Mouse (Mus musculus) gastrocnemius, postnatal 25 days (tissue): Measurements from ENCODE around the gene Psd. TPM values are rescaled to one million over a fixed set of nuclear protein-coding genes. Genes with fewer than 3 reads are reported as not detected.

ENCODE experiments used
- DNase-seq: peaks from one replicate; pipeline ENCODE4 v3.0.0; 2022
- total RNA-seq, 2 experiments: library from RNA; stranded (reverse); gene quantifications; 1 replicate in 1 of 2; 2 replicates in 1 of 2; pipeline ENCODE4 v1.2.3; 2021

Gene Psd
- total RNA-seq, 2 experiments from 2014 or later: 0.28 to 0.54 TPM

DNA sequence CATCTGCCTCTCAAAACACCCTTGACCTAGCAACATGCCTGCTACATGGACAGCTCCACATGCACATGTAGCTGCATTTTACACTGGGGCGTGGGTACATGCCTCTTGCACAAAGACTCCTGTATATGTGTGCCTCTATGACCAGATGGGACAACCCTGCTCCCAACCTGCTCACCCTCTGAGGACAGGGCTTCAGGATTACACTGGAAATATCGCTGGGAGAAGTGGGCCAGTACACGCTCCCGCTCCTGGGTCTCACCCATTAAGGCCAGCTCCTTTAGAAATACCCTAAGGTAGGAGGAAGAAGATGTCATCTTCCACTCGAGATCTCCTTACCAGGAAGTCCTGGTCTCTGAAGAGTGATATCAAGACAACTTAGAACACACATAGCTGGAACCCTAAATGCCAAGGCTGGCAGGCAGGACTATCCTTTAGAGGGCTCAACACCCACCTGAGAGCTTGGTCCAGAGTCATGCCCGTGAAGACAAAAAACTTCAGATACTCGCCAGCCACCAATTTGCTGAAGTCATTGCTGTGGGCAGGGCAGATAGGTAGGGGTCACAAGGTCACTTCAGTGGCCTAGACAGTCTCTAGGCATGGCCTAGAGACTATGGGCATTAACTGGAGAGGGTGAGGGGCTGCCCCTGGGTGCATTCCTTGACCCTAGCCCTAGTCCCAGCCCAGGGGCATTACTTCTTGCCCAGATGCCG, 6.7 kb downstream of the Psd start:
- no peak for DNase-seq

DNA sequence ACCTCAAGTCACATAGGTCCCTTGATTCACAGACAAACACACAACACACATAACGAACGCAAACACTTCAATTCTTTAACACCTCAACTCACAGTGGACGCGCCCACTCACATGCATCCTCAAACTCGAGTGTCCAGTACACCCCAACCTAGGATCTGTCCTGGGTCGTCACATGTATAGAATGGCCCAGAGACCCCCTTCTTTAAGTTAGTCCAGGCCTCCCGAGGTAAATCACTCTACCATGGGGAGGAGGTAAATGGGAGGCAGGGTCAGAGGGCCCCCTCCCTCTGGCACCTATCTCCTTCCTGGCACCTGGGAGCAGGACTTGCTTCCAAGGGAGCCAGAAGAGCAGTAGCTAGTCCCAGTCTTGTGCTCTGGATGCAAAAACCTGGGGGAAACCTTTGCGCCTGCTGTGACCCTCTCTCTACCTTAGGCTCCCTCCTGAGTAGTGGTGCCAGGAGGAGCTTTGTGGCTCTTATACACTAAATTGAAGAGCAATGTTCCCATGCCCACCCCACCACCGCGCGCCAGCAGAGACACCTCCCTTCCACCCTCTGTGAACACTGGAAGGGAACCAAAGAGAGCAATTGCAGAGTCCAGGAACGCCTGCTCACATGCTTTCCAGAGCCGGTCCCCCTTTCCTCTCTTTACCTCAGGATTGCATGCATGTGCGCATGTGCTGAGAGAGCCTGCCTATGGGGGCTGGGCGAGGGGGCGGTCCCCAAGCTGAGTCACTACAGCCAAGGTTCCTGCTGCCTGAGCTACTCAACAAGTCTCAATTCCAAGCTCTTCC, 8.2 kb downstream of the Psd start:
- peak; percentile 3 for DNase-seq

DNA sequence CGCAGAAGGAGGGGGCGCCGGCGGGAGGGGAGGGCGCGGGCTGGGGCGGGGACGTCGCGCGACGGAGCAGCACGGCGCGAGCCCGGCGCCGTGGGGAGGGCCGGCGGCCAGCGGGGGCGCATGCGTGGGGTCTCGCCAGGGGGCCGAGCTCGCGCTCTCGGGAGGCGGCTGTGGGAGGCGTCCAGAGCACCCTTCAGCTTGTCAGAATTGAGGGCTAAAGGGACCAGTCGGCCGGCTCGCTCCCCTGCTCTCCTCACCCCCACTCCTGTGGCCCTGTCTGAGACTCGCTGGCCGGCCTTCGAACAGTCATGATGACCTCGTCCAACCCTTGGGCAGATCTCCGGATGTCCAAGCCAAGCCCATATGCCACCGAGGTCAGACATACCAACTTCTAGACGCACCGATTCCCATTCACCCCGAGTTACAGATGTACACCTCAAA, 8.9 kb downstream of the Psd start:
- DNase-seq: peak; percentile 24

DNA sequence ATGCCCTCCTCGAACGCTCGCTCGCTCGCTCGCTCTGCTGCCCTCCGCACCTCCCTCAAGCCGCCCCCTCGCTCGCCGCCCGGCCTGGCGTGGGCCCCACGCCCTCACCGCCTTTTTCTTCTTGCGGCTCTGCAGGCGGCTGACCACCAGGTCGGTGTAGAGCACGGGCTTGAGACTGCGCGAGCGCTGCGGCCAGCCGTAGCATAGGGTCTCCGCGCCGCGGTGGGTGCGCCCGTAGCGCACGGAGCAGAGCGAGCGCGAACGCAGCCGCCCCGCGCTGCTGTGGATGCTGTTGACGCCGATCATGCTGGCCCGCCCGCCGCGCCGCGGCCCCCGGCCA, 9.4 kb downstream of the Psd start:
- DNase-seq: peak; percentile 2

DNA sequence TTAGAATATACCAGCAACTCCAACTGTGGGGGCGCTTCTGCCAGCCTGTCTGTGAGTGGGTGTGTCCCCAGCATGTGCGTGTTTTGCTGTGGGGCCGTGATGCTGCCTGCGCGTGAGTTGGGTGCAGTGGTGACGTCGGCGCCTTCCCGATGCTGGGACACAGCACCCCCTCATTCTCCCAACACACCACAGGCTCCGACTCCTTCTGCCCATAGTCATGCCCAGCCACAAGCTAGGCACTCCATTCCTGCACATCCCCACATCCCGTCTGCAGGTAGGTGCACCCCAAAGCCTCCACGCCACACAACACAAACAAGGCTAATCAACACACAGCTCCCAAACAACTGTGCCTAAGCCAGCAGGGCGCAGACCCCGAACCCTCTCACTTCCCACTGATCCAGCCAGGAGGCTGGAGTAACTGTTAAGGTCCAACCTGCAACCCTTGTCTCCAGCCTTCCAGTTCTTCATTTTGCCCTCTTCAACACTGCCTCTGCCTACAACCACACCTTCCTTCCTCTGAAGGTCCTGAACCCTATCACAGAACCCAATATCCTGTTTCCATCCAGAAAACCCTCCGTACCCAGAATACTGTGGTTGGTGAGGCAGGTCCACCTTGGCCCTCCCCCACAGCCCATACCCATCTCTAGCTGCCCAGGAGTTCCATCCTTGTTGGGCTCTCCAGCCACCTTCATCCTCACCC, 10.0 kb downstream of the Psd start:
- DNase-seq: peak; percentile 4

DNA sequence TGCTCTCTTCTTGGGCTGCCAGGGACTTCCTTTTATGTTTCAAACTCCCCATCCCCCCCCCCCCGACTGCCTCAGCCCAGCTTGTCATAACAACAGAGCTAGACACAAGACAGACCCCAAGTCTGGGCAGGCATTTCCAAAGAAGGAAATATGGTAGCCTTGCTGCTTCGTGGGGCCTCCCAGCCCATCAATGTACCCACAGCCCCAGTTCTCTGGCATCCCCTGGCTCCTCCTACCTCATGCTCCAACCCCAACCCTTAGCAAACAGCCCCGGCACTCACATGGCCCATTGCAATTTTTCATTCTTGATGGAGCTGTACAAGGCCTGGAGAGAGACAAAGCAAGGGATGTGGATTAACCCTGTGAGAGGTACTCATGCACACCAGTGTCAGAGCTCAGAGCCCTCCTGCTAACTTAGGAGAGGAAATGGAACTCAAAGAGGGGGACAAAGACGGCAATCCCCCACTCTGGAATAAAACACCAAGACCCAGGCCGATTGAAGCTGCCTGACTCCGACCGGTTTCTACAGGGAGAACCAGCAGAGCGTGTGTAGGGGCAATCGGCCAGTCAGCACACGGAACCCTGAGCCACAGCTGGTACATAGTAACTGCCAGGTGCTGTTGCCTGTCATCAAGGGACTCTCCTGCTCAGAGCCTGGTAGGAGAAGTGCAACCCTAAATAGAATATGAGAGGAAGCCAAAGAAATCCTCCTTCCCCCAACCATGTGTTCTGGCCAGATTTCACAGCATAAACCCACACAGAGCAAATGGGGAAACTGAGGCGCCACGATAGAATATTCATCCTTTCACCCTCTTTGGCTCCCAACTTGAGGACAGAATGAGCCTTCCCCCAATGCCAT, 11.0 kb downstream of the Psd start:
- DNase-seq: peak; percentile 3

DNA sequence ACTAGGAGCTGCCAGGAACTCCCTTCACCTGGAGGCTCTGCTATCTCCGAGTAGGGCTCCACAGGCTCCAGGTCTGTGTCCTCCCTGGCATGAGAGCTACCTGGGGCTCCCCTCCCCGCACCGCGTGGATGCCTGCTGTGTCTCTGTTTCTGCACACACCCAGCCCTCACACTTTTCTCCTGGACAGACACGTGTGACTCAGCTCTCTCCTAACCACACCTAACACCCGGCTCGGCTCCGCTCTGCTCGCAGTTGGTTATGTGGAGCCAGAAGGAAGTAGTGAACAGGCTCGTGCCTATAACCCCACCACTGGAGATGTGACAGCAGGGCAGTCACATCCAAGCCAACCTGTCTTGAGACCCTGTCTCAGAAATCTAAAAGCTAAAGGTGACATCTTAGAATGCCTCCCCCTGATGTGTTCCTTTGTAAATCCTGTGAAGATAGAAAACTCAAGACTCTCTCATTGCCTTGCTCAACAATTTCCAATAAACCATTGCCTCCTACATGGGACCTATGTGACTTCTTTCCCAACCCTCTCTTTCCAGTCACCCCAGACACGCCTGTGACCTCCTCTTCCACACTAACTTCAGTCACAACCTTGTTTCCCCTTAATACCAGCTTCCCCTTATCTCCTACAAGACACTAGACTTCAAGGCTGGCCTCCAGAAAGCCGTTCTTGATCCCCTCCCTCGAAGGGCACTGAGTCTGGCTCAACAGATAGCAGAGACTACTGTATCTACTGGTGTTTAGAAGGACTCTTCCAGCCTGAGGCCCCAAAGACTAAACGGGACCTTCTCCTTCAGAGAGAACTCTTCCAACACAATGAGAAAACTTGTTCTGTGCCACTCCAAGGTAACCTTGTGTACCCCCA, 11.8 kb downstream of the Psd start:
- DNase-seq: no peak

DNA sequence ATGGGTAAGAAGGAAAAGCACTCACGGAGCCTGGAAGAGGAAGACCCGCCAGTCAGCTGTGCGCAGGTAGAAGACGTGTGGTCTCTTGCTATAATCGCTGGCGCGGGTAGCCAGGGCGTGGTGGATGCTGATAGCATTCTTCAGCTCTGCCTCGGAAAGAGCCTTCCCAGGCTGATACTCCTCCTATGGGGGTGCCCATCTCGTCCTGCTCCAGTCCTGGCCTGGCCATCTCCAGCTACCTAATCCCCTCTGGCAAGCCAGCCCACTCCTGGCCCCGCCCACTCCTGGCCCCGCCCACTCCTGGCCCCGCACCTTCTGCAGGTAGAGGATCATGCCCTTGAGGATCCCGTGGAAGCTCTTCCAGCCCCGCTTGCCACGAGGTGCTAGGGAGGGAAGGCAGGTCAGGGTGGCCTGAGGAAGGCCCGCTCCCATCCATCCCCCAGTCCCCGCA, 12.8 kb downstream of the Psd start:
- peak; percentile 7 for DNase-seq

DNA sequence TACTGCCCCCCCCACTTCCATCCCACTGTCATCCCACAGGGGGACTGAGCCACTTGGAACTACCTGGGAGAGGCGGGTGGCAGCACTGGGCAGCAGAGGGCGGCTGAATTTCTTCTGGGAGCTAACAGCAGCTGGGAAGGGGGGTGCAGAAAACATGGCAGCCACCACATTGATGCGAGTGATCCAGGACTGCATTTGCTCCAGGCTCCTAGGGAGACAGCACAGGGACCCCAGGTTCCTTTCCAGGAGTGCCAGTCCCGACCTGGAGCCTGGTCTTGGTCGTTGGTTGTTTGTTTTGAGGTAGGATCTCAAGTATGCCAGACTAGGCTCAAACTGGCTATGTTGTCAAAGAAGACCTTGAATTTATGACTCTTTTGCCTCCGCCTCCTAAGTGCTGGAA, 13.4 kb downstream of the Psd start:
- DNase-seq: peak; percentile 3

DNA sequence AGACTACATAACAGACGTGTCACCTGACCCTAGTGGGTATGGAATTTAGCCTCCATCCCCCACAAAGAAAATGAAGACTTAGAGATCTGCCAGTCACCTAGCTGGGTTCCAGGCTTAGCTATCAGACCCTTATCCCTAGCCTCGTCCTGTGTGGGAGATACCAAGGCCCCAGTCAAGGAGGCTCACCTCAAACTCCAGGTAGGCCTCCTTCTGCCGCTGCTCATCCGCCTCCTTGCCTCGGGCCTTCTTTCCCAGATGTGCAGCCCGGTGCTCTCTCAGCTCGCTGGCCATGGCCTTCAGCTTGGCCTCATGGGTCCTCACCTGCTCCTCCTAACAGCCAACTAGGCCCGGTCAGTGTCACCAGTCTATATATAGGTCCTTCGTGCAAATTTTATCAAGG, 13.8 kb downstream of the Psd start:
- peak; percentile 2 for DNase-seq

DNA sequence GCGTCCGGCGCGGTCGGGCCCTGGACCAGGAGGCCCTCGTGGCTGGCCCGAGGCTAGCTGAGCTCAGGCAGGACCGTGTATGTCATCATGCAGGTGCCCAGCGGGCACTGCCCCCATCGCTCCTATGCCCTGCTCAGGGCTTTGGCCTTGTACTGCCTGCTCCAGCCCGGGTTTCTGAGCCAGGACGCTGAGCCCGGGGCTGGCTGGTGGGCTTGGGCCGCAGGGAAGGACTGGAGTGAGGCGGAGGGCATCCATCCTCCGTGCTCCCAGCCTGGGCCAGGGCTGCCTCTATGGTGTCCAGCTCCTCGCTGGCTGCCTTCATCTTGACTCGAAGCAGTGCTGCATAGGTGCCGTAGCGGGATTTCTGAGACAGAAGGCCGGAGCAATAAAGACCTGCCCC, 14.4 kb downstream of the Psd start:
- peak; percentile 5 for DNase-seq

DNA sequence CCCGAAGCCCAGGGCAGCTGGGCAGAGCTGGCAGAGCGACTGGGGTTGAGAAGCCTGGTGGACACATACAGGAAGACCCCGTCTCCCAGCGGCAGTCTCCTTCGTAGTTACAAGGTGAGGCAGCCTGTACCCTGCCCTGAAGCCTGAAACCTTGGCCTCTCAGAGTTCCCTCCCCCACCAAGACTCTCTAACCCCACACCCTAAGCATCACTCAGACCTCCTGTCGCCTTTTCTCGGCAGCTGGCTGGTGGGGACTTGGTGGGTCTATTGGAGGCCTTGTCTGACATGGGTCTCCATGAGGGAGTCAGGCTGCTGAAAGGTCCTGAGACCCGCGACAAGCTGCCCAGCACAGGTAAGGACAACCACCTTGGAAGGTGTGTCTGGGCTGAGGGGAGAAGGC, 15.6 kb downstream of the Psd start:
- DNase-seq: peak; percentile 4

DNA sequence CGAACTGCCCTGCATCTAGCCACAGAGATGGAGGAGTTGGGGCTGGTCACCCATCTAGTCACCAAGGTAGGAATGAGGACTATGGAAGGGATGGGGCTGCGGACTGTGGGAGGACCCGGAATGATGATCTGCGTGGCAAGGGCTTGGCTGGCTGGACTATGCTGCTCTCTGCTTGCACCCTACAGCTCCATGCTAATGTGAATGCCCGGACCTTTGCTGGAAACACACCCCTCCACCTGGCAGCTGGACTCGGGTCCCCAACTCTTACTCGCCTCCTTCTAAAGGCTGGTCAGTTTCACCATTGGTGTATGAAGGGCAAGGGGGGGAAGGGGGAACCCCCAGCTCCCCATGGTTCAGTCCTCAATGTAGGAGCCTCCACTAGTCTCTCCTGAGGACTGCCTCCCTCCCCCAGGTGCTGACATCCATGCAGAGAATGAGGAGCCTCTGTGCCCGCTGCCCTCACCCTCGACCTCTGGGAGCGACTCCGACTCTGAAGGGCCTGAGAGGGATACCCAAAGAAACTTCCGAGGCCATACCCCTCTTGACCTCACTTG, 16.6 kb downstream of the Psd start:
- peak; percentile 4 for DNase-seq

DNA sequence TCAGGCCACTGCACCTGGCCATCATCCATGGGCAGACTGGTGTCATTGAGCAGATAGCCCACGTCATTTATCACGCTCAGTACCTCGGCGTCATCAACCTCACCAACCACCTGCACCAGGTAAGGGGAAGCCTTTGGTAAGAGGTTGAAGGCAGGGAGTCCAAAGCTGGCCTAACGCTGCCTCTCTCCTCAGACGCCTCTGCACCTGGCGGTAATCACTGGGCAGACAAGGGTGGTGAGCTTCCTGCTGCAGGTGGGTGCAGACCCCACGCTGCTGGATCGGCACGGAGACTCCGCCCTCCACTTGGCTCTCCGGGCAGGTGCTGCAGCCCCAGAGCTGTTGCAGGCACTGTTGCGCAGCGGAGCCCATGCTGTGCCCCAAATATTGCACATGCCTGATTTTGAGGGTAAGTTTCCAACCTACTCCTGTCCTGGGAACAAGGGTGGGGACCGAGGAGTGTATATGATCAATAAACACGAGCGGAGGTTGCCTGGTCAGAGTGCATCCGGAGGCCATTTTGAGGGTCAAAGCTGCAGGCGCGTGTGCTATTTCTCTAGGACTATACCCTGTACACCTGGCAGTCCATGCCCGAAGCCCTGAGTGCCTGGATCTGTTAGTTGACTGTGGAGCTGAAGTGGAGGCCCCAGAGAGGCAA, 17.2 kb downstream of the Psd start:
- peak; percentile 4 for DNase-seq

DNA sequence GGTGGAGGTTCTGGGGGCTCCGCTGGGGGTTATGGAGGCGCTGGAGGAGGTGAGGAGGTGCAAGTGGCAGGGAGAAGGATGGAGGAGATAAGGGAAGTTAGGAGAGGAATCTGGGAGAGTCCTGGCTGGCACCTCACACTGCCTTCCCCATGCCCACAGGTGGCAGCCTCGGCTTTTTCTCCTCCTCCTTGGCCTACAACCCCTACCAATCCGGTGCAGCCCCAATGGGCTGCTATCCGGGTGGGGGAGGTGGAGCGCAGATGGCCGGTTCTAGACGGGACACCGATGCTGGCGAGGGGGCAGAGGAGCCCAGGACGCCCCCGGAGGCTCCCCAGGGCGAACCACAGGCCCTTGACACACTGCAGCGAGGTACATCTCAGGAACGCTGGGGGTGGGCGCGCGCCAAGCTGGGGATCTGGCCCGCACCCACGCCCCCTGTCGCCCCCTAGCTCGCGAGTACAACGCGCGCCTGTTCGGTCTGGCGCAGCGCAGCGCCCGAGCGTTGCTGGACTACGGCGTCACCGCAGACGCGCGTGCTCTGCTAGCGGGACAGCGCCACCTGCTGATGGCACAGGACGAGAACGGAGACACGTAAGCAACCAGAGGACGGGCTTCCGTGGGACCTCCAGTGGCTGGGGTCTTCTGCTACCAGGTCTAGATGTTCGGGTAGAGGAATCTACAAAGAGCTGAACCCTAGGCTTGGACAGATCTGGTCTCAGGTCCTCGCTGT, 18.1 kb downstream of the Psd start:
- peak; percentile 71 for DNase-seq

DNA sequence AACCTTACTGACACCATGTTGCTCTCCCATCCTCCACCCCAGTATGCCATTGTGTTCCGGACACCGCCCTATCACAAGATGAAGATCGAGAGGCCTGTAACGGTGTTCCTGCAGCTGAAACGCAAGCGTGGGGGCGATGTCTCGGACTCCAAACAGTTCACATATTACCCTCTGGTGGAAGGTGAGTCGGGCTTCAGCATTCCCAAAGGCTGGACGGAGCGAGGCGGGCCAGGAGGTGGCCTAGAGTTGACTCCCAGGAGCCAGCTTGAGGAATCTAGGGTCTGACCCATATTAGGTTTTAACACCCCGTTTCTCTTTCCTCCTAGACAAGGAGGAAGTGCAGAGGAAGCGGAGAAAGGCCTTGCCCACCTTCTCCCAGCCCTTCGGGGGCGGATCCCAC, 18.7 kb downstream of the Psd start:
- peak; percentile 8 for DNase-seq

DNA sequence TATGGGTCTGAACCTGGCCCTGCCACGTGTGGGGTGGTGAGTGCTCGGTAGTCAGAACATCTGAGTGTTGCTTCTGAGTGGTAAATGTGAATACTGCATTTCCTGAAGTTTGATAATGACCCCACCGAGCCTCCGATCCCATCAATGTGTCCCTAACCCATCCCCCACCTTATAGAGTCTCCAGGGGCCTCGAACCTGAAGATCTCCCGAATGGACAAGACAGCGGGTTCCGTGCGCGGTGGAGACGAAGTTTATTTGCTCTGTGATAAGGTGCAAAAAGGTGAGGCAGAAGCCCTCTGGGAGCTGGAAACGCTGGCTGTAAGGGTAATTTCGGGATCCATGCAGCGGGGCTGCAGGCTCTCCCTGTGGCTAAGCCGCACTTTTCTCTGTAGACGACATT, 19.2 kb downstream of the Psd start:
- DNase-seq: peak; percentile 4

DNA sequence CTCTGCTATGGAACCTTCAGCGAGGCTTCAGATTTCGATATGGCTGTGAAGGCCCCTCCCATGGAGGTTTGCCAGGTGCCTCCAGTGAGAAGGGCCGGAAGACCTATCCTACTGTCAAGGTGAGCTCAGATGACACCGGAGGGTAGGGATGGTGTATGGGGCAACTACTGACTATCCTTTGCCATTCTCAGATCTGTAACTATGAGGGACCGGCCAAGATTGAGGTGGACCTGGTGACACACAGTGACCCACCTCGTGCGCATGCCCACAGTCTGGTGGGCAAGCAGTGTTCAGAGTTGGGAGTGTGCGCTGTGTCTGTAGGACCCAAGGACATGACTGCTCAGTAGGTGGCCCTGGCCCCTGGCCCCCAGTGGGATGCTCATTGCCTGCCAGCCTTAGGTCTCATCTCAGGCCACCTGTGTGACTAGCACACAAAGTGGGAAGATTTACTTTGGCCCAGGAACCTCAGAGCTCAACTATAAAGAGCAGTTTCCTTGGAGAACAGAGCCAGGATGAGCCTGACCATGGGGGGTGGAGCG, 20.1 kb downstream of the Psd start:
- peak; percentile 4 for DNase-seq

DNA sequence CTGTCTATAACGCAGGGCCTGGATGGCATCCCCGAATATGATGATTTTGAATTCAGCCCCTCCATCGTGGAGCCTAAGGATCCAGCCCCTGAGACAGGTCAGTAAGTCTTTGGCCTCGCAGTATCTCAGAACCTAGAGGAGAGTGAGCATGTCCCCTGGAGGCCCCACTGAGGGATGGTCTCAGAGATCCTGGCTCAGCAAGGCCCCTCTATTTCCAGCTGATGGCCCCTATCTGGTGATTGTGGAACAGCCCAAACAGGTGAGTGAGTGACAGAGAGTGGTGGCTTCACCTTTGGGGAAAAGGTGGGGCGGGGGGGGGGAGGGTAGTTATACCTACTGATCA, 20.7 kb downstream of the Psd start:
- peak; percentile 5 for DNase-seq
